Mouse (Mus musculus) adrenal gland, adult 2 months (tissue): ENCODE measurements around the gene Necab2. TPM values are rescaled to one million over a fixed set of nuclear protein-coding genes. Genes with fewer than 3 reads are reported as not detected.

Experiments used
- DNase-seq: peaks from one replicate; pipeline ENCODE4 v3.0.0; 2021
- polyA plus RNA-seq: library from polyadenylated mRNA; depleted of rRNA; stranded (reverse); fragments of >200 nt; gene quantifications from 2 replicates; pipeline ENCODE4 v1.2.3, GENCODE M21; 2012
- total RNA-seq, 2 experiments: library from RNA; stranded (reverse); gene quantifications; 2 replicates each; pipeline ENCODE4 v1.2.3; 2021

Necab2 gene
- total and polyA plus RNA-seq, 3 experiments = 6.5 to 8.4 (median 8.2) TPM

DNA sequence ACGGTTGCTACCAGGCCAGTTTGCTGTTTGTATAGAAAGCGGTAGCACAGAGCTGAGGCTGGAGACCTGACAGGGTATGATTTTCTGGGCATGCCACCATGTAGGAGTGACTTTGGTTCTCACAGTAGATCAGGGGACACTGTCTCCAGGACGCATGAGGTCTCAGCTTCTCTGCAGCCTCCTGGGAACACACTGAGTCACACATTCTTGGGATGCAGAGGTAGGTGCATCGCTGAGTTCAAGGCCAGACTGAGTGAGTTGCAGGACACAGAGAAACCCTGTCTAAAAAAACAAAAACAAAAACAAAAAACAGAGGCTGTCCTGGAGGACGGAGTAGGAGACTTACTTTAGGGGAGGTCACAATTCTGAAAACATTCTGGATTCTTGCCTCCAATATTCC lies 6.4 kb downstream of the Necab2 start:
- no peak for DNase-seq

GRCm38 (mm10) chr8:119456045-119456444 lies 9.5 kb downstream of the Necab2 start:
- DNase-seq = no peak

- no peak for DNase-seq
Measured at GRCm38 (mm10) chr8:119459724-119460123, 13.2 kb downstream of the Necab2 start.

GRCm38 (mm10) chr8:119461356-119461755 lies 14.8 kb downstream of the Necab2 start:
- no peak for DNase-seq

GRCm38 (mm10) chr8:119463709-119464108 lies 17.2 kb downstream of the Necab2 start:
- DNase-seq = no peak

DNA sequence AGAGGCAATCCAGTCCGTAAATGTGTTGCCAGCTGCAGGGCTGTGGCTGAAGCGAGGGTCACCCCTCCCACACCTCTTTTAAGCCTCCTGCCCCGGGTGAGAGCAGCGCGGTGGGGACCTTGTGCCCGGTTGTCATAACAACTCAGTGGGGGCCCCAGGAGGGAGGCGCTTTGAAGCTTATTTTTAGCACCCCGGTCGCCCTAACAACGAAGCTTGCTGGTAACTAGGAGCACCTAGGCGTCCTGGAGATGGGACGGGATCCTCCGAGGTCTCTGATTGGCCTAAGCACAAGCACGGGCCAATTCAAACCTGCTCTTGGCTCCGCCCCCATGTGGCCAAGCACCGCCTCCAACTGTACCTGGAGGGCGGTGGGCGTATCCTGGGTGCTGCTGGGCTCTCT lies 19.6 kb downstream of the Necab2 start:
- DNase-seq = peak; percentile 36

DNA sequence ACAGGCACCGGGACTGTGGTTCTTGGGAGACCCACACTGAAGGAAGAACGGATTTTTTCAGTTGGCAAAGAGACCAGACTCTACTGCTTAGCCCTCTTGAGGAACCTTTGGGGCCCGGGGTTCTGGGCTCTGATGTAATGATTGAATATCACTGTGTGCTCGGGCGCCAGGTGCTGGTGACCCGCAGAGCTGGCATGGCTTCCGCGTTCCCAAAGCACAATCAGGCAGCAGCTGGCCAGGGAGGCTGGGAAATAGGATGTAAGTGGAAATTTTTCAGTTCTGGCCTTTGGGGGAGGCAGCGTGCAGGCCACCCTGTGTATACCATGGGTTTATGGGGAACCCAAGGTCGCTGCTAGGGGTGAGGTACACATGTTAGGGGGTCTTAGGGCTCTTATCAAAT lies 20.3 kb downstream of the Necab2 start:
- no peak for DNase-seq

DNA sequence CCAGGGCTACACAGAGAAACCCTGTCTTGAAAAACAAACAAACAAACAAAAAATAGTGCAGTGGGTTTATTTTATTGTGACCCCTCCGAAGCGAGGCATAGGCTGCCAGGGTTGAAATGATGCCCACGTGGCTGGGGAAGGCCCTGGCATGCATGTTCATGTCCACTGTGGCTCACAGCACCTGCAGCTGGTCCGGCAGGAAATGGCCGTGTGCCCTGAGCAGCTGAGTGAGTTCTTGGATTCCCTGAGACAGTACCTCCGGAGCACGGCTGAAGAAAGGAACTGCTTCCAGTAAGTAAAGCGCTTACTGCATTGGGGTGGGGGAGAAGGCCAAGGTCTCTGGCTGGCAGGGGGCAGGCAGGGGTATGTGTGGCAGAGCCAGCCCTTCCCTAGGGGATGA lies 21.6 kb downstream of the Necab2 start:
- DNase-seq = no peak

DNA sequence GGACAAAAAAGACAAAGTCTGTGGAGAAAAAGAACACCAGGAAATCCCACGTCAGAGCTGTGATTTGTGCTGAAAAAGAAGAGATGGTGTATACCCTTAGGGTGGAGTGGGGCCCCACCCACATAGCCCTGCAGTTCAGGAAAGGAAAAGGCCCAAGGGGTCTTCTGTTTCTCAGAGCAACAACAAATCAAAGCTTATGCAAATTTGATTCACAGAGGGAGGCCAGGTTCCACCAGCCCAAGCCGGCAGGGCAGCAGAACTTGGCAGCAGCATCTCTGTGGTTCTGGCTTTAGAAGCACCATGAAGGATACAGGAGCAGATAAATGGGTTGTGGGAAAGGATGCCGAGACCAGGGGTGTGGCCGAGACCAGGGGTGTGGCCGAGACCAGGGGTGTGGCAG lies 32.2 kb downstream of the Necab2 start:
- no peak for DNase-seq

DNA sequence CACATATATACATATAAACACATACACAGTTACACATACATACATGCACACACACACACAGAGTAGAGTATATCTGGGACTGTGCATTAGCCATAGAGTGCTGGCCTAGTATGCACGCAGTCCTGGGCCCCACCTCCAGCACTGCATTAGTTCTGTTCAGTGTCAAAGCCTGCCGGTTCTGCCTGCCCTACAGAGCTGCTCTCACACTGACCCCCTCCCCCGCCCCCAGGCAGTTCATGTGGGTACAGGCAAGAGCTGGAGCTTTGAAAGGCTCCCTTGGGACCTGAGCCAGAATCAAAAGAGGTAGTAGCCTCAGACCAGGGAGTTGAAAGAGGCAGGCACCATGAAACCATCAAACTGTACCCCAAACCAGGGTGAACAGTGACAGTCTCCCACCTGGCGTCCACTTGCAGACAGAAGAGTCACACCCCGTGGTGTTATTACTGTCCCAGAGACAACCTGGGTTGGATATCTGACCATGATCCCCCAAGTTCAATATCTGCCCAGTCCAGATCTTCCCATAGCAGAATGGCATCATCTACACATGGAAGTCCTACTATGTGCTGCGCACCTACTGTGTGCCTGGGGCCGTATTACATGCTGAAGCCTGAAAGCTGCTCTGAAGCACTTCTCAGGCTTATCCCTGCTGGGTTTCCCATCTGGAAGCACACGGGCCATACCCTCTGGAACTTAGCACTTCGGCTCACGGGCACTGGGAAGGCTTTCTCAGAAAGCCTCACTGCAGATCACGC lies 37.8 kb downstream of the Necab2 start:
- DNase-seq = no peak

GRCm38 (mm10) chr8:119487093-119487492 lies 40.6 kb downstream of the Necab2 start:
- no peak for DNase-seq

- DNase-seq = peak; percentile 61
Measured at GRCm38 (mm10) chr8:119496848-119497247, 50.3 kb downstream of the Necab2 start.

DNA sequence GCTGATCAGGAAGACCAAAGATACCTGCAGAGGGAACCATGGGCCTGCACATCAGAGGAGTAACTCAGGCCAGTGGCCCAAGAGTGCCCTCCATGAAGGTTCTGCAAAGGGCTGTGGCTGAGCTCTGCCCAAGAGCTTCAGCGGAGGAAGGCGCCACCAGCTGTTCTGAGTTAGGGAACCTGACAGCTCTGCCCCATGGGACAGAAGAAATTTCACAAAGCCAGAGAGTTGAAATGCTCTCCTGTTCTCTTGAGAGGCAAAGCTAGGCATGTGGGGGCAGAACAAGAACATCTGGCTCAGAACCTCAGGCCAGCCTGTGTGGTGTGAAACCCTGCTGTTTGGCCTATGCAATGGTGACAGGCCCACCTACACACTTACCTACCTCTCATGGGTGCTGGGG lies 53.3 kb downstream of the Necab2 start:
- DNase-seq = no peak

DNA sequence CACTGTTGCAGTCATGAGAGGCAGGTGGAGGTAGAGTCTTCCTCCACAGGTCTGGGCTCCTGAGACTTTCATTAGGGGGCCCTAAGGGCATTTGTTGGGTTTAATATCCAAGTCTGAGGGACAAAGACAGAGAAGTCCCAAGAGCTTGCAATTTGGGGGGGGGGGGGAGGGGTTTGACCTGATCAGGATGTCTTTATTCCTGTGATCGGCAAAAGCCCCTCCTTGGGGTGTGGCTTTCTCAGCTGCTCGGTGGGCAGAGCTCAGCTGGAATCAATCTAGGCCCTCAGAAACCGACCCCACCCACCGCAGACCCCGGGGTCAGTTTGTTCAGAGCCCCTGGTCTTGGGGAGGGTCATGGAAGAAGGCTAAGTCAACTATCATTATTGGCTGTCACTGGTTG lies 55.1 kb downstream of the Necab2 start, which contains the start of gene Slc38a8:
Slc38a8 (minus strand) TSS at position 101 of the 400 bp plus-strand sequence.
- DNase-seq = no peak

DNA sequence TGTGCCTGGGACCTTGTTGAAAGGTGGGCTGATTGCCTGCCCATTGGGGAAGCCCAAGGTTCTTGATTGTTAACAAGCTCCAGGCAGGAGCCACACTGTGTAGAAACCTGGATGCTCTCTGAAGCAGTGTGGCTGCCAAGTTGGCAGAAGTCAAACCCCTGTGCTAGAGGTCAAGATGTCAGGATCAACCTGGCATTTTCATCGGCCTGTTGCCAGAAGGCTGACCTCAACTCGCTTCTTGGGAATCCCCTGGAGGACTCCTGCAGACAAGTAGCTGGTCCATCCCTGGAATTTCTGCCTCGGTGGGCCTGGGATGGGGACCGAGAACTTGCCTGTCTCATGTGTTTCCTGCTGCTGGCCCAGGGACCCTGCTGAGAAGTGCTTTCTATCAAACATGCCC lies 55.6 kb downstream of the Necab2 start:
- DNase-seq = no peak

DNA sequence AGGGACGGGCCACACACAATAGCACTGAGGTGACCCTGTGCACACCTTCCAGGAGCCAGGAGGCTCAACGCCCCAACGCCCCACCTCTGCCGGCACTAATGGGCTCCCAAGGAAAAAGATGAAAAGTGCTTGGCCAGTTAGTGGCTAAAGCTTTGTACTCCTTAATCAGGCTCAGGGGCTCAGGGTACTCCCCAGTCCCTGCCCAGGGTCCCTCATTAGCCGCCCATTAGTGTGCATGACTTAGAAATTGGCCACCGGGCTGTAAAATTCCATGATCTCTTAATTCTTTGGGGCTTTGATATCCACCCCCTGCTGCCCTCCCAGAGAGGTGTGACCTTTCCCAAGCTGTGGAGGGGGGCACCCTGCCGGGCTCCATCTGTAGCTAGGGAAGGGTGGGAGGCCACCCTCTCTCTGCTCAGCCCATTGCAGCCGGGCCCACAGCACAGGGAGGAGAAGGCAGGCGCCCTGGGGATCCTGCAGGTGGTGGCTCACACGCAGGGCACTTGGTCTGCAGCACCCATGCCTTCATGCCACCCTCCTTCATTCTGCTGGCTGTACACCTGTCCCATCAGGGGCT lies 56.8 kb downstream of the Necab2 start:
- no peak for DNase-seq

- no peak for DNase-seq
Measured at GRCm38 (mm10) chr8:119505488-119505887, 59.0 kb downstream of the Necab2 start.

GRCm38 (mm10) chr8:119506106-119506505 lies 59.6 kb downstream of the Necab2 start:
- no peak for DNase-seq

DNA sequence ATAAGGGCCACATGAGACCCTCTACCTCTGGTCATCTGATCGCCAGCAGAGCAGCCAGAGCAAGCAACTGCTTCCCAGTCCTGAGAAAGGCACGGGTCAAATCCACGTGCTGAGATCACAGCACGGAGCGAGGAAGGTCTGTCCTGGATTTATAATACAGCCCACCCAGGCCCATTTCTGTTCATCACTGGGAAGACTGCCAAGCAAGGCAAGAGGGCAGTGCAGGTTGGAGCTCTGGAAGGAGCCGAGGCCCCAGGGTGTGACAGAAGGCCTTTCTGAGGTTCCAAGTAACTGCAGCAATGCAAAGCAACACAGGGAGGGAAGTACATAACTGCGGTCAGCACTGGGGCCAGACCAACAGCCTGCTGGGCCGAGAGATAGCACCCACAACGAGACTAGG lies 64.0 kb downstream of the Necab2 start:
- DNase-seq = no peak

- no peak for DNase-seq
Measured at GRCm38 (mm10) chr8:119511722-119512121, 65.2 kb downstream of the Necab2 start.

- DNase-seq = no peak
Measured at GRCm38 (mm10) chr8:119513405-119513804, 66.9 kb downstream of the Necab2 start.

DNA sequence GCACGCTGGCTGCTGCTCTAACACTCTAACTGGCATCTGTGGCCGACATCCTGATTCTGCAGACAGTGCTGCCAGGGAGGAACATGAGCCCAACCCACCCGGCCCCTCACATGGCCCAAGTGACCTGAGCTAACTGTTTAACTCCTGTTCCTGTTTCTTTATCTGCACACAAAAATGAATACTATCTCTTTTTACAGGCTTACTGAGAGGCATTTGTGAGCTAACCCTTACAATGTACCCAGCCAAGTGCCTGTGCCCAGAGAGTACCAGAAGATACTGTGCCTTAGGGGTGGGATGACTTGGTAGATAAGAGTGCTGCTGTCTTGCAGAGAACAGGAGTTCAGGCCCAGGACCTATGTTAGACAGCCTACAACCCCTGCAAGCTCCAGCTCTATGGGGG lies 68.4 kb downstream of the Necab2 start:
- no peak for DNase-seq

GRCm38 (mm10) chr8:119515767-119516166 lies 69.2 kb downstream of the Necab2 start:
- DNase-seq = no peak

DNA sequence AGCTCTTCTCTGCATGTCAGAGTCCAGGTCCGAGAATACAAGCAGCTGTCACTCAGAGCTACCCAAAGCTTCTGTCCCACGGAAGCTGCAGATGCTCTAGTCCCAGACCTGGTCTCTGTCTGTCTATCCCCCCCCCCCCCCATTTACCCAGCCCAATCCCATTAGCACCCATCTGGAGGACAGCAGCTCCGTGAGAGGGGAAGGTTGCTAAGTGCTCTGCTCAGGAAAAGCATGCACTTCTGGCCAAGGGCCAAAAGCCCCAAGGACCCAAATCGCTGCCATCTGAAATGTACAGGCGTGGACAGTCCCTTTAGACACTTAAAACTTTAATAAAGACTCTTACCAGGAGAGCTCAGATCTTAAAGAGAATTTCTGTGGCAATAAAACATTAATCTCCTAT lies 70.2 kb downstream of the Necab2 start:
- no peak for DNase-seq
